Mouse (Mus musculus) gastrocnemius, postnatal 14 days (tissue): Measurements from ENCODE around the gene Sstr1. TPM values are rescaled to one million over a fixed set of nuclear protein-coding genes. Genes with fewer than 3 reads are reported as not detected.

Experiments used
- DNase-seq: peaks from one replicate; pipeline ENCODE4 v3.0.0; 2021; ENCODE audit warnings: mixed read lengths
- intact Hi-C: fragments of 180-260 bp; cut with DNase I; formaldehyde crosslinking; loops from one replicate; pipeline ENCODE4 v1.15.1; 2025; ENCODE audit warnings: low total_unique reads
- long read RNA-seq, 2 experiments: library from polyadenylated mRNA; stranded (forward); transcript quantifications; one replicate each; pipeline ENCODE4 v2.0.0; 2021
- total RNA-seq, 2 experiments: library from RNA; stranded (reverse); gene quantifications; 2 replicates each; pipeline ENCODE4 v1.2.3; 2021

Gene Sstr1
- under 1 TPM; 0.27 to 0.33 TPM for total RNA-seq
- long read RNA-seq, experiment 1: 0 reads
- long read RNA-seq, experiment 2: 0 reads

DNA sequence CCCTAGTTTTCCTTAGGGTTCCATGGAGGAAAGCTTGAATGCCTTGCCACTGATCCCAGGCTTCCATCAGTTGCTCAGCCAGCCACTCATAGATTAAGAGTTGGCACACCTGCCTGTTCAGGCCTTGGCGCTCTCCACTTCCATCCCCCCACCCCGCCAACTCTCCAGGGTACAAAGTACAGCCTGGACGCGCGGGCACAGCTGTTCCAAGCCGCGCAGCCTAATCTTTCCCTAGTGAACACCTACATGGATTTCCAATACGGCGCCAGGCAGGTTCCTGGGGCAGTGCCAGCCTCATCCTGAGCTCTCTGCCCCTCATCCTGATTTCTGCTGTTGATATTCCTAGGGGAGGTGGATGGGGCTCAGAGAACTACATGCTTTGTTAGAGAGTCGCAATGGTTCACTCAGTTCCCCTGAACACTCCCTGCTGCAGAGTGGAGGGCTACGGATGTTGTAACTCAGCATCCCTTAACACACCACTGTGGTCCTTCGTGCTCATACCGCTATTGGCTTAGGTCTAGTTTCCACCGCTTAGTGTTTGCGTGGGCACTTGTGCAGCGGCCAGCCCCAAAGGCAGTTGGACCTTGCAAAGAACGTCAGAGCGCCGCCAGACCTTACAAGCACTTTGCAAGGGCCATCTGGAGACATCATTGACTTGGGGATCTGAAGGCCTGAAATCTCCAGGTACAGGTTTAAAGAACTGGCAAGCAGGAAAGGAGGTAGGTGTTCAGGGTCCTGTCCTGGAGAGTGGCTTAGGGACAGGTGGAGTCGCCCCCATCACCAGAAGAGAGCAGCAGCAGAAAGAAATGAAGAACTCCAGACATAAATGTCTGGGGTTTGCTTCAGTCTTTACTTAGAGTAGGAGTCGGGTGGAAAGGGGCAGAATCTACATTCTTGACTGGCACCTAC is at the start of gene Sstr1:
Sstr1 (plus strand) TSS at position 610 of the 909 bp plus-strand sequence.
- no peak for DNase-seq
- intact Hi-C loops: no loop called here

DNA sequence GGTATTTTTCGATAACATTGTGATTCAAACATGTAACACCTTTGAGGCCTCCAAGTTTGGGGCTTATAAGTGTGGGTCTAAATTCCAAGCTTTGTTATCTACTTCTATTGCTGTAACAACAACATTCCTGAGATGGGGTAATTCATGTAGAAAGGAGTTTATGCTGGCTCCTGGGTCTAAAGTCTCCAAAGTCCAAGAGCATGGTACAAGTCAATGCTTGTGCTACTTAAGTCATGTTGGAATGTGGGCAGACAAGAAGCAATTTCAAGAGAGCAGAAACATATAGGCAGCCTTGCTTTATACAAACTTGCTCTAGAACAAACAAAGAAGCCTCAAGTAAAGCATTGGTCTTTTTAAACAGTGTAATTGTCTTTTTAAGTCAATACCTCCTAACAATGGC is 12.8 kb upstream of the Sstr1 start:
- intact Hi-C loops: no loop called here

DNA sequence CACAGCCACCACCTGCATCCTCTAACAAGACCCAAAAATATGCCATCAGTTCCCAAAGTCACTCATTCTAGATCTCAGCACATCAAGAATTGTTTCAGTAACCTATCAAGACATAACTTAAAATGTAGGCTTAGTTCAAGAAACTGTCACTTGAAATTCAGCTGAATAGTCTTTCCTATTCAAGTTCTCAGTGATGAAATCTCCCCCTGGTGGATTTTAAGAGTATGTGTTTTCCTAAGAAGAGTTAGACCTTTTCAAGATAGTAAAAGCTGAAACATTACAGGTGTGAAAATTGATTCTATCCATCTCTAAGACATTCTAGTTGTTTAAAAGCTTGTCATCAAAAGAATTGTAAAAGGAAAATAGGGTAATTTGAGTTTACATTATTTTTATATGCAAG is 10.4 kb upstream of the Sstr1 start:
- no peak for DNase-seq
- intact Hi-C loops: no loop called here

More for the DNA sequence above, 12.8 kb upstream of the Sstr1 start:
- no peak for DNase-seq

DNA sequence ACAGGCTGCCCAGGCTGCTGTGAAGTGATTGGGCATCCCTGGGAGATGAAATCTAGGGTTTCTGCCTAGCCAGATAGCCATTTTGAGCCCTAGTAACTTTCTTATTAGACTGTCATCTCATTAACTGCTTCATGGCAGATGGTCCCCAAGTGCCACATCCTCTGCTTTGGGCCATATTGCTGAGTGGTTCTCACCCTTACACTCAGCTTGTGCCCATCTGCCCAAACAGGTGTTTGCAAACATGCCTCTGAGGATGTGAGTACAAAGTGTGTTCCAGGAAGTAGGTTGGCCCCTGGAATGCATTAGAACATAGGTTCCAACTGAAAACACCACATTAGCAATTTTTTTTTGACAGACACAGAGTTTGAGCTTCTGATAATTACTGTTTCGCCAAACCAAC is 3.6 kb upstream of the Sstr1 start:
- intact Hi-C loops: no loop called here
- DNase-seq: no peak

DNA sequence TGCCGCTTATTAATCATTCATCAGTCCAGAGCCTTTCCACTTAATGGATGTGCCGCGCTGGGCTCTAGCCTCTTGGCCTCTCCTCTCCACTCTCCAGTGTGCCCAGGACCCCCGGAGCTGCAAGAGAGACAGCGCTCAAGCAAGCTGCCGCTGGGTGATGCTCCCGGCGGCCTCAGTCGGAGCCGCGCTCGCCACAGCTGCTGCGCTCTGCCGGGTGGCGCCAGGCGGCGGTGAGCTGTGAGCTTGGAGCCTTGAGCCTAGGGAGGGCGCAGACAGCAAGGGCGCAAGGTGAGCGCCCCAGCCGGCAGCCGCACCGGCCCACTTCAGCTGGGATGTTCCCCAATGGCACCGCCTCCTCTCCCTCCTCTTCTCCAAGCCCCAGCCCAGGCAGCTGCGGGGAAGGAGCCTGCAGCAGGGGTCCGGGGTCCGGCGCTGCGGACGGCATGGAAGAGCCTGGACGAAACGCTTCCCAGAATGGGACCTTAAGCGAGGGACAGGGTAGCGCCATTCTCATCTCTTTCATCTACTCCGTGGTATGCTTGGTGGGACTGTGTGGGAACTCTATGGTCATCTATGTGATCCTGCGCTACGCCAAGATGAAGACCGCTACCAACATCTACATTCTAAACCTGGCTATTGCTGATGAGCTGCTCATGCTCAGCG is 820 bp downstream of the Sstr1 start:
- intact Hi-C loops: no loop called here
- DNase-seq: peak; percentile 9

DNA sequence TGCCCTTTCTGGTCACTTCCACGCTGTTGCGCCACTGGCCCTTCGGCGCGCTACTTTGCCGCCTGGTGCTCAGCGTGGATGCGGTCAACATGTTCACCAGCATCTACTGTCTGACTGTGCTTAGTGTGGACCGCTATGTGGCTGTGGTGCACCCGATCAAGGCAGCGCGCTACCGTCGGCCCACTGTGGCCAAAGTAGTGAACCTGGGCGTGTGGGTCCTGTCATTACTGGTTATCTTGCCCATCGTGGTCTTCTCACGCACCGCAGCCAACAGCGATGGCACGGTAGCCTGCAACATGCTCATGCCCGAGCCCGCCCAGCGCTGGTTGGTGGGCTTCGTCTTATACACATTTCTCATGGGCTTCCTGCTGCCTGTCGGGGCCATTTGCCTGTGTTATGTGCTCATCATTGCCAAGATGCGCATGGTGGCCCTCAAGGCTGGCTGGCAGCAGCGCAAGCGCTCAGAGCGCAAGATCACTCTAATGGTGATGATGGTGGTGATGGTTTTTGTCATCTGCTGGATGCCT is 1.4 kb downstream of the Sstr1 start:
- intact Hi-C loops: no loop called here
- no peak for DNase-seq

DNA sequence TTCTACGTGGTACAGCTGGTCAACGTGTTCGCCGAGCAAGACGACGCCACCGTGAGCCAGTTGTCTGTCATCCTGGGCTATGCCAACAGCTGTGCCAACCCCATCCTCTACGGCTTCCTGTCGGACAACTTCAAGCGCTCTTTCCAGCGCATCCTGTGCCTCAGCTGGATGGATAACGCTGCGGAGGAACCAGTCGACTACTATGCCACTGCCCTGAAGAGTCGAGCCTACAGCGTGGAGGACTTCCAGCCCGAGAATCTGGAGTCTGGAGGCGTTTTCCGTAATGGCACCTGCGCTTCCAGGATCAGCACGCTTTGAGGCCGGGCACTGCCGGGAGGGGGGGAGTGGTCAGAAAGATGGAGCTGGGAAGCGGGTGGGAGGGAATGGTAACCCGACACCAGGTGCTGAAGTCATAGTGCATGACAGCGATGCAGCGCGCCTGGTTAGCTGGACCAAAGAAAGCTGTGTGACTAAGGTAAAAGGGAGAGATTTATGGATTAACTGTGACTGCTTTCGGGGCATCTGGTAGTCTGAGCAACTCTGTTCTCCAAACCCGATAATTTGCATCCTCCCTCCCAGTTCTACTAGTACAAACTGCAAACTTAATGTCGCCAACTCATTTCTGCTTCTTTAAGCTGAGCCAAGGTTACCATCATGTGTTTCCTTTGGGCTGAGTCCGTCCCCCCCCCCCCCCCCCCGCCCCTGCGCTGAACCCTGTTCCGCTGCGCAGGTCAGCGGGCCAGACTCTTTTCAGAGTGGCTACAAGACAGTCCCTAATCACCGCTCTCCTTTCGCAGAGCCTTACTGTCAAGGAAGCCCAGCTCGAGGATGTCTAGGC is 2.1 kb downstream of the Sstr1 start:
- DNase-seq: peak; percentile 10
- intact Hi-C loops: no loop called here

DNA sequence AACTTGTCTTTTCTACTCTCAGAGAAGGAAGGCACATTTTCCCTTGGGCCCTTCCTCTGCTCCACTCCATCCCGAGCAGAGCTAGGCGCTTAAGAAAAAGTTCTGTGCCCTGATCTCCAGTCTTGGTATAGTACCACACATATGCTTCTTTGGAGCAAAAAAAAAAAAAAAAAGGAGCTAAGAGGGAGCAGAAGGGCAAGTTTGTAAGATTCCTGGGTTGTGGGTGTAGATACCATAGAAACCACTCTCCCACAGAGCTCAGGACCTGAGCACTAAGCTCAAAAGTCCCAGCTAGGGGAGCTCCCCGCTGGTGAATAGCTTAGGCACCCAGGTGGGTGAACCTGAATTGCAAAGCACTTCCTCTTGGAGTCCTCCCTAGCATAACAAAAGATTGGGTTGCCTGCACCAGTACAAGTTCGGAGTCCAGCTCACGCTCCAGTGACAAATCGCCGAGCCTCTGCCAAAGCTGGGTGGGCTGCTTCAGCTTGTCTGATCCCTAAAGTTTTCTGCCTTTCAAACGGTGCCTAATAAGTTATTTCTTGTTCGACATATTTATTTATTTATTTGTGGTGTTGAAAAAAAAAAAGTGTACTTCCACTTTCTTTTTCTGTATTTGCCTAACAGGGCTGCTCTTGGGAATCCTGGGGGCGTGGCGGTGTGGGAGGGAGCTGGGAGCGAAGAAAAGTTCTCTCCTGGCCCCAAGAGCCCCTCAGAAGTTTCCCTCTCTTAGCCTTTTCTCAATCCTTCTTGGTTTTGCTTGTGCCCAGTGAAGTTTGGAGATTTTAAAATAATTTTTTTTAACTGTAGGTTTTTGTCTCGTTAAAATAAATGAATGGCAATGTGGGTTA is 2.9 kb downstream of the Sstr1 start:
- DNase-seq: peak; percentile 26
- intact Hi-C loops: no loop called here

DNA sequence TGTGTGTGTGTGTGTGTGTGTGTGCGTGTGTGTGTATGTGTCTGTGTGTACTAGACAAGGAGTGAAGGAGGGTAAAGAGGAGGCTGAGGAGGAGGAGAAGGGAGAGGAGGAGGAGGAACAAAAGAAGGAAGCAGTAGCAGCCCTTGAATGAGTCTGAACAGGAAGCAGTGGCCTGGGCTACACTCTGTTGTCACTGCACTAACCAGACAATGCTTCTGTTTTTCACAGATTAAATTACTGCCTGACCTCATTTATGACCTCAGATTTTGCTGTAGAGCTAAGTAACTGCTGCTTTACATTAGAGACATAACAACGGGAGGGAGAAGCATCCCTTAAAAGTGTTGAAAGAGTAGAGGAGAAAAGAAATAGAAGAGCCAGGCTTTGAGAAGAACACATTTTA is 4.6 kb downstream of the Sstr1 start:
- DNase-seq: no peak
- intact Hi-C loops: no loop called here

DNA sequence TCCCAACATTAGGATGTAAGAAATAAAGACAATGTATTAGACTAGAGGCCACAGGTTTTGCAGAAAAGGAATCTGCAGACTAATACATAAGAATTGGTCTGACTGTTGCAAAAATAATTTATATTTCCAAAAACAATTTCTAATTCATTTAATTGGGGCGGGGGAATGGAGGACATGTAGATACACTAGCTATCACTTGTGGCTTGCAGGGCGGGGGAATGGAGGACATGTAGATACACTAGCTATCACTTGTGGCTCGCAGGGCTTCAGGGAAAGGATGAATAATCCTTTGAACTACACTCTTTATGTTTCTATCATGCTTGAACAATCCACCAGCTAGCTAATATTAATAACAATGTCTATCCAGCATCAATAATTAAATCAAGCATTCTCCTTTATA is 7.5 kb downstream of the Sstr1 start:
- no peak for DNase-seq
- intact Hi-C loops: no loop called here

DNA sequence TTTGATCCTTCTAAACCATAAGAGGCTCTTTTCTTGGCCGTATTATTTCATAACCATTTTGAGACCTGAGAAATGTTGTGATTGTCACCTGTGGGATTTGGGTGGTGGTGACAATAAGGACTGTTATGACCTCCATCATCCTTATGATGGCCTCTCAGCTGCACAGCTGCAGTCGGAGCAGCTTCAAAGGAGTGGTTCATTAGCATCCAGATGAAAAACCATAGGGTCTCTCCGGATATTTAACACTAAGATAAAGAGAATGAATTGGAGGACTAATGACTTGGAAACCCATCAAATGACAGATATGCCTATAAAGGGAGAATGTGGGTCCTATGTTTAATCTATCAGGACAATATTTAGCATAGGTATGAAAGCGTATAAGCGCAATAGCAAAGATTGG is 14.1 kb downstream of the Sstr1 start:
- DNase-seq: no peak
- intact Hi-C loops: no loop called here

DNA sequence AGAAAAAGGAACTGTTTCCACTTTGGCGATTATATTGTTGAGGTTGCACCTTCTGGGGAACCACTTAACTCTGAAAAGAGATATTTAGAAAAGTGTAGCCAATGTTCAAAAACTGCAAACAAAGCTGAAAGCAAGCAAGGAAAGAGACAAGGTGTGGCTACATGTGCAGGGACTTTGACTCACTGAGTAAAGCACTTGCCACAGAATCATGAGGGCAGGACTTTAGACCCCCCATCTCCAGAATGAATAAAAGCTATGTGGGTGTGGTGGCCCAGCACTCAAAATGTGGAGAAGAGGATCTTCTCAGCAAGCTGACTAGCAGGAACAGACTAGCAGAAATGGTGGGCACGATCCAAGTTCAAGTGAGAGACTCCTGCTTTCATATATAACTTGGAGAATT is 20.9 kb downstream of the Sstr1 start:
- intact Hi-C loops: no loop called here
- DNase-seq: no peak

DNA sequence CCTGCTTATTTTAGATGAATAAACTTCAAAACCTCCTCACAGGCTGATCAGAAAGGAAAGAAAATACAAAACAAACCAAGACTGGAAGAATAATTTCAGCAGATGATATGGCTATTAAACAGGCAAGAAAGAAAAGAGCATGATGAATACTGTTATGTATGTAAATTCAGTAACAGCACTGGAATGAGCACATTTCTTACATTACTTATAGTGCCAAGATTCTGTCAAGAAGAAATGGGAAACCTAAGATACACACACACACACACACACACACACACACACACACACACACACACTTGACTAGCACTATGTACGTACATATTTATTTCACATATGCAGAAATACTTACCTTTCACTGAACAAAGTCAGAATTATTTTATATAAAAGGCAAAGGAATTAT is 40.3 kb downstream of the Sstr1 start:
- intact Hi-C loops: no loop called here
- no peak for DNase-seq

Other genes with a start within 250 kb of the Sstr1 start
- gene Clec14a, start 57.5 kb downstream of the Sstr1 start, total RNA-seq: 10 to 100 TPM; 11.7 to 12.7 TPM